Mouse (Mus musculus): ENCODE measurements at regions not wholly inside any gene's neighbourhood (a gene's known extent, or its start where the extent isn't known, plus 50 kb on each side); places are given as distances from the start of the nearest gene placed in this dataset.

DNA sequence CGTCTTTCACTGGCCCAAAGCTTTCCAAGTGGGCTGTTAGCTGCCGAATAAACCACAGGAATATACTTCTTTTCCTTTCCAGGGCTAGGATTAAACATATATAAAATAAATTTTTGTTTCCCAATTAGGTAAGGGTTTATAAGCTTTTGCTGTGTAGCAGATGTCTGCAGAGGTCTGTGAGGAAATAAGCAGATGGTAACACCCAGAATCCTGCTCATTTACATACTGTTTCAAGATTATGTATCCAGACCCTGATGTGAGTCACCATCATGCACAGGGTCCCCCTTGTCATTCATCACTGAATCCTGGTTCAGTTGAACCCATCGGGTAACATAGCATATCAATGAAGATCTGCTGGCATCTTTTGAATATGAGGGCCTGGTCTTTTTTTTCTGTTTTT lies 242.9 kb downstream of the Pdzph1 start:
- TF ChIP-seq CTCF (IDR thresholded peaks at IDR 0.05) (no peak), EP300 (IDR thresholded peaks at IDR 0.05; ENCODE audit: insufficient read depth, low read depth, low read length) (no peak)
